Mouse (Mus musculus) ES-E14 (cell line): ENCODE measurements around the gene Hfe. TPM values are rescaled to one million over a fixed set of nuclear protein-coding genes. Genes with fewer than 3 reads are reported as not detected.

Experiments
- DNase-seq: peaks from one replicate; pipeline ENCODE4 v3.0.0-alpha.2; 2013; ENCODE audit warnings: low read depth, low spot score
- H3K27ac ChIP-seq: 2 replicates; pipeline ENCODE4 v1.5.1; 2012; ENCODE audit warnings: low read depth, mild to moderate bottlenecking, low read length, moderate library complexity, mixed read lengths; ENCODE audit not compliant: poor library complexity, insufficient read depth, severe bottlenecking
- H3K36me3 ChIP-seq: 2 replicates; pipeline ENCODE4 v1.6.1; 2012; ENCODE audit warnings: mild to moderate bottlenecking, low read length, moderate library complexity, mixed read lengths; ENCODE audit not compliant: control insufficient read depth, poor library complexity, insufficient read depth, severe bottlenecking
- H3K4me1 ChIP-seq, 2 experiments: fragments of 150-350 bp in 1 of 2; sonication (generic) in 1 of 2; 2 replicates each; pipeline ENCODE4 v1.6.1; 2012; ENCODE audit warnings: low read length in 2 of 2, mild to moderate bottlenecking in 1 of 2, mixed read lengths in 1 of 2; ENCODE audit not compliant: control insufficient read depth in 2 of 2, insufficient read depth in 2 of 2, poor library complexity in 1 of 2
- H3K4me3 ChIP-seq, 2 experiments: fragments of 150-350 bp in 1 of 2; sonication (generic) in 1 of 2; 2 replicates each; pipeline ENCODE4 v1.5.1; 2012; ENCODE audit warnings: low read length in 2 of 2, low read depth in 1 of 2, mild to moderate bottlenecking in 1 of 2, mixed read lengths in 1 of 2; ENCODE audit not compliant: insufficient read depth in 1 of 2, poor library complexity in 1 of 2, severe bottlenecking in 1 of 2
- H3K9ac ChIP-seq: 2 replicates; pipeline ENCODE4 v1.6.1; 2012; ENCODE audit warnings: low read depth, mild to moderate bottlenecking, low read length, mixed read lengths; ENCODE audit not compliant: poor library complexity, insufficient read depth, severe bottlenecking
- H3K9me3 ChIP-seq: fragments of 150-350 bp; sonication (generic); 2 replicates; pipeline ENCODE4 v1.6.1; 2012; ENCODE audit warnings: low read depth, mild to moderate bottlenecking, low read length; ENCODE audit not compliant: control insufficient read depth, insufficient read depth
- CHD2 ChIP-seq: IDR thresholded peaks from 2 replicates; pipeline ENCODE4 v1.6.1; 2014; ENCODE audit warnings: mild to moderate bottlenecking, low read depth, low read length, inconsistent platforms
- HCFC1 ChIP-seq: IDR thresholded peaks from 2 replicates; pipeline ENCODE4 v1.6.1; 2012; ENCODE audit warnings: low read length, inconsistent platforms, borderline replicate concordance; ENCODE audit not compliant: insufficient read depth
- MAFK ChIP-seq: IDR thresholded peaks from 2 replicates; pipeline ENCODE4 v1.6.1; 2014; ENCODE audit warnings: mild to moderate bottlenecking, low read depth, low read length, inconsistent platforms; ENCODE audit not compliant: insufficient read depth
- ZC3H11A ChIP-seq: IDR thresholded peaks from 2 replicates; pipeline ENCODE4 v1.6.1; 2012; ENCODE audit warnings: low read depth, mild to moderate bottlenecking, inconsistent platforms, low read length, borderline replicate concordance
- ZNF384 ChIP-seq: IDR thresholded peaks from 2 replicates; pipeline ENCODE4 v1.6.1; 2012; ENCODE audit warnings: low read depth, low read length, inconsistent platforms
- in situ Hi-C, 2 experiments: fragments of 600-800 bp; cut with MboI; formaldehyde crosslinking; loops; one replicate each; pipeline ENCODE4 v1.15.1; 2025; ENCODE audit warnings: low sequenced_read_pairs in 2 of 2, inconsistent platforms in 1 of 2; ENCODE audit not compliant: unreplicated experiment in 2 of 2
- total RNA-seq: library from RNA; depleted of rRNA; stranded (reverse); fragments of 300-350 nt; gene quantifications from 2 replicates; pipeline ENCODE4 v1.2.3, GENCODE M21; 2012

Gene Hfe
- total RNA-seq, 1 experiment: 1.5 TPM

GRCm38 (mm10) chr13:23739069-23739921 is 28.6 kb upstream of the Hfe start:
- no peaks in the 10 kb centered on the region for H3K36me3 ChIP-seq
- in situ Hi-C loops: no loop called here

GRCm38 (mm10) chr13:23738677-23739068 is 28.0 kb upstream of the Hfe start, which contains the start of gene Hist1h1c:
Gene Hist1h1c (plus strand): TSS chr13:23738808.
- Histone ChIP-seq H3K4me1 (peaks cover 0 to 3% of the 10 kb centered on the region in 2 experiments; a peak in 3 of 4 replicates), H3K9ac (peak within 1 kb of the TSS; percentile 91), H3K27ac (peak within 1 kb of the TSS; percentile 100), H3K9me3 (no peaks in the 10 kb centered on the region), H3K4me3 (peak within 1 kb of the TSS; percentile 66 to 74), H3K36me3 (no peaks in the 10 kb centered on the region)
- TF ChIP-seq ZNF384 (no peak), HCFC1 (0 out of 2 replicates have a peak, but pooled peaks have one; percentile 45)
- DNase-seq: no peak
- in situ Hi-C loops: no loop called here

More at GRCm38 (mm10) chr13:23739069-23739921, 28.6 kb upstream of the Hfe start:
- Histone ChIP-seq H3K4me3 (peak overlapping the region; percentile 66 to 74), H3K4me1 (peaks cover 0 to 3% of the 10 kb centered on the region in 2 experiments; a peak in 3 of 4 replicates), H3K9ac (peak overlapping the region; percentile 91), H3K9me3 (no peaks in the 10 kb centered on the region), H3K27ac (peak overlapping the region; percentile 100)
- TF ChIP-seq CHD2 (peak; percentile 29; the same call in 1 of the 2 replicates), ZNF384 (no peak), HCFC1 (peak; percentile 68; the same call in 1 of the 2 replicates)
- peak; percentile 93 for DNase-seq

- Histone ChIP-seq H3K4me3 (peak overlapping the region in 1 of 2 experiments; percentile 32; a peak in 2 of 4 replicates), H3K9me3 (no peaks in the 10 kb centered on the region), H3K9ac (peak overlapping the region; percentile 91; the same call in 1 of the 2 replicates), H3K36me3 (no peaks in the 10 kb centered on the region), H3K4me1 (peaks cover 0 to 3% of the 10 kb centered on the region in 2 experiments; a peak in 2 of 4 replicates), H3K27ac (no peak overlapping the region; the same call in 1 of the 2 replicates)
- TF ChIP-seq ZNF384: no peak
- no peak for TF ChIP-seq MAFK
- no peak for TF ChIP-seq ZC3H11A
- no peak for TF ChIP-seq HCFC1
- TF ChIP-seq CHD2: no peak
- in situ Hi-C loops: no loop called here
- DNase-seq: no peak
These were observed 27.4 kb upstream of the Hfe start for GRCm38 (mm10) chr13:23738041-23738440.

GRCm38 (mm10) chr13:23737091-23737490 is 26.4 kb upstream of the Hfe start:
- peaks cover 0 to 4% of the 10 kb centered on the region in 2 experiments; a peak in 1 of 4 replicates for H3K4me1 ChIP-seq
- TF ChIP-seq MAFK: no peak
- no peak for TF ChIP-seq ZNF384
- TF ChIP-seq ZC3H11A: no peak
- no peak for TF ChIP-seq HCFC1
- TF ChIP-seq CHD2: no peak
- no peak overlapping the region for H3K27ac ChIP-seq
- no peak for DNase-seq
- H3K36me3 ChIP-seq: no peaks in the 10 kb centered on the region
- no peak overlapping the region for H3K9ac ChIP-seq
- in situ Hi-C loops: no loop called here
- no peak overlapping the region for H3K4me3 ChIP-seq
- no peaks in the 10 kb centered on the region for H3K9me3 ChIP-seq
